Mouse (Mus musculus): ENCODE measurements around the gene Fxyd5. TPM values are rescaled to one million over a fixed set of nuclear protein-coding genes. Genes with fewer than 3 reads are reported as not detected.

The Fxyd5 gene
- polyA plus RNA-seq, 1 experiment from 2014 or later: 31.5 TPM

GRCm38 (mm10) chr7:31041023-31041407 lies 1.3 kb downstream of the Fxyd5 start:
- peak overlapping the region; percentile 27; the same call in 1 of the 2 replicates for H3K4me3 ChIP-seq (replicated peaks; ENCODE audit: low read depth, low read length)
- 41% methylated on average over 8 of the region's 8 CpGs for WGBS

GRCm38 (mm10) chr7:31040281-31041022 lies 1.8 kb downstream of the Fxyd5 start:
- Histone ChIP-seq H3K4me1 (replicated peaks; ENCODE audit: insufficient read depth, low read length) (peaks cover 10% of the 10 kb centered on the region; the same call in 1 of the 2 replicates), H3K4me2 (ENCODE audit: low read length) (peak overlapping the region; percentile 61; the same call in 1 of the 2 replicates), H3K9ac (ENCODE audit: low read depth, low read length) (no peak overlapping the region), H3K9me3 (replicated peaks; ENCODE audit: low read length) (no peaks in the 10 kb centered on the region), H3K27me3 (ENCODE audit: insufficient read depth, low read length) (no peaks in the 10 kb centered on the region), H3K27ac (no peak overlapping the region), H3K4me3 (replicated peaks; ENCODE audit: low read depth, low read length) (no peak overlapping the region), H3K36me3 (ENCODE audit: insufficient read depth, low read length) (no peaks in the 10 kb centered on the region)
- DNase-seq (ENCODE audit: low spot score) (no peak), ATAC-seq (replicated peaks; ENCODE audit: low FRiP score, low read depth) (no peak)
- WGBS: 68% methylated on average over 11 of the region's 12 CpGs
- TF ChIP-seq CTCF (IDR thresholded peaks at IDR 0.05; ENCODE audit: low read depth): no peak

More at GRCm38 (mm10) chr7:31041023-31041407, 1.3 kb downstream of the Fxyd5 start:
- Histone ChIP-seq H3K4me1 (replicated peaks; ENCODE audit: insufficient read depth, low read length) (peaks cover 10% of the 10 kb centered on the region; the same call in 1 of the 2 replicates), H3K4me2 (ENCODE audit: low read length) (peak overlapping the region; percentile 61), H3K27me3 (ENCODE audit: insufficient read depth, low read length) (no peaks in the 10 kb centered on the region), H3K9me3 (replicated peaks; ENCODE audit: low read length) (no peaks in the 10 kb centered on the region), H3K9ac (ENCODE audit: low read depth, low read length) (0 out of 2 replicates have a peak overlapping the region, but pooled peaks have one; percentile 24), H3K27ac (no peak overlapping the region), H3K36me3 (ENCODE audit: insufficient read depth, low read length) (no peaks in the 10 kb centered on the region)
- no peak for ATAC-seq (replicated peaks; ENCODE audit: low FRiP score, low read depth)
- TF ChIP-seq CTCF (IDR thresholded peaks at IDR 0.05; ENCODE audit: low read depth): no peak
- no peak for DNase-seq (ENCODE audit: low spot score)

- Histone ChIP-seq H3K27ac (no peak overlapping the region), H3K36me3 (ENCODE audit: insufficient read depth, low read length) (no peaks in the 10 kb centered on the region), H3K4me3 (replicated peaks; ENCODE audit: low read depth, low read length) (no peak overlapping the region), H3K9ac (ENCODE audit: low read depth, low read length) (no peak overlapping the region), H3K27me3 (ENCODE audit: insufficient read depth, low read length) (no peaks in the 10 kb centered on the region), H3K4me1 (replicated peaks; ENCODE audit: insufficient read depth, low read length) (peaks cover 10% of the 10 kb centered on the region; the same call in 1 of the 2 replicates), H3K4me2 (ENCODE audit: low read length) (no peak overlapping the region), H3K9me3 (replicated peaks; ENCODE audit: low read length) (no peaks in the 10 kb centered on the region)
- DNase-seq (ENCODE audit: low spot score): no peak
- no peak for TF ChIP-seq CTCF (IDR thresholded peaks at IDR 0.05; ENCODE audit: low read depth)
- ATAC-seq (replicated peaks; ENCODE audit: low FRiP score, low read depth): no peak
- WGBS: 92% methylated on average over 4 of the region's 4 CpGs
Observed at GRCm38 (mm10) chr7:31039011-31039410, 3.3 kb downstream of the Fxyd5 start.

GRCm38 (mm10) chr7:31037675-31038074 lies 4.6 kb downstream of the Fxyd5 start:
- Histone ChIP-seq H3K9ac (ENCODE audit: low read depth, low read length) (no peak overlapping the region), H3K27me3 (ENCODE audit: insufficient read depth, low read length) (no peaks in the 10 kb centered on the region), H3K4me2 (ENCODE audit: low read length) (no peak overlapping the region), H3K9me3 (replicated peaks; ENCODE audit: low read length) (no peaks in the 10 kb centered on the region), H3K36me3 (ENCODE audit: insufficient read depth, low read length) (no peaks in the 10 kb centered on the region), H3K4me1 (replicated peaks; ENCODE audit: insufficient read depth, low read length) (peaks cover 10% of the 10 kb centered on the region; the same call in 1 of the 2 replicates), H3K4me3 (replicated peaks; ENCODE audit: low read depth, low read length) (no peak overlapping the region), H3K27ac (no peak overlapping the region)
- ATAC-seq (replicated peaks; ENCODE audit: low FRiP score, low read depth) (no peak), DNase-seq (ENCODE audit: low spot score) (no peak)
- 68% methylated on average over 2 of the region's 2 CpGs for WGBS
- no peak for TF ChIP-seq CTCF (IDR thresholded peaks at IDR 0.05; ENCODE audit: low read depth)

- ATAC-seq (replicated peaks; ENCODE audit: low FRiP score, low read depth): no peak
- WGBS: 82% methylated on average over 7 of the region's 7 CpGs
- H3K27me3 ChIP-seq (ENCODE audit: insufficient read depth, low read length): no peaks in the 10 kb centered on the region
- H3K4me1 ChIP-seq (replicated peaks; ENCODE audit: insufficient read depth, low read length): peaks cover 2% of the 10 kb centered on the region; the same call in 1 of the 2 replicates
- no peak for TF ChIP-seq CTCF (IDR thresholded peaks at IDR 0.05; ENCODE audit: low read depth)
- no peak overlapping the region for H3K4me2 ChIP-seq (ENCODE audit: low read length)
- DNase-seq (ENCODE audit: low spot score): no peak
- H3K9ac ChIP-seq (ENCODE audit: low read depth, low read length): no peak overlapping the region
- H3K9me3 ChIP-seq (replicated peaks; ENCODE audit: low read length): no peaks in the 10 kb centered on the region
- no peak overlapping the region for H3K4me3 ChIP-seq (replicated peaks; ENCODE audit: low read depth, low read length)
- no peak overlapping the region for H3K27ac ChIP-seq
- H3K36me3 ChIP-seq (ENCODE audit: insufficient read depth, low read length): no peaks in the 10 kb centered on the region
Observed at GRCm38 (mm10) chr7:31036917-31037316, 5.4 kb downstream of the Fxyd5 start.

GRCm38 (mm10) chr7:31035291-31035690 lies 7.0 kb downstream of the Fxyd5 start:
- H3K4me3 ChIP-seq (replicated peaks; ENCODE audit: low read depth, low read length): no peak overlapping the region
- H3K36me3 ChIP-seq (ENCODE audit: insufficient read depth, low read length): no peaks in the 10 kb centered on the region
- WGBS: 88% methylated on average over 11 of the region's 11 CpGs
- H3K4me2 ChIP-seq (ENCODE audit: low read length): no peak overlapping the region
- H3K9ac ChIP-seq (ENCODE audit: low read depth, low read length): no peak overlapping the region
- no peak for TF ChIP-seq CTCF (IDR thresholded peaks at IDR 0.05; ENCODE audit: low read depth)
- H3K27ac ChIP-seq: no peak overlapping the region
- ATAC-seq (replicated peaks; ENCODE audit: low FRiP score, low read depth) (no peak), DNase-seq (ENCODE audit: low spot score) (no peak)
- no peaks in the 10 kb centered on the region for H3K9me3 ChIP-seq (replicated peaks; ENCODE audit: low read length)
- H3K4me1 ChIP-seq (replicated peaks; ENCODE audit: insufficient read depth, low read length): no peaks in the 10 kb centered on the region
- H3K27me3 ChIP-seq (ENCODE audit: insufficient read depth, low read length): no peaks in the 10 kb centered on the region
